Mouse (Mus musculus) stomach, postnatal 0 days (tissue): ENCODE measurements around the gene Gamt. TPM values are rescaled to one million over a fixed set of nuclear protein-coding genes. Genes with fewer than 3 reads are reported as not detected.
A peak's percentile ranks its signal among the peaks of the same experiment; 100 is the strongest.

Experiments
- ATAC-seq: fragments of 200-750 bp; cut with Nextera tagmentation; 2 replicates; pipeline ENCODE4 v1.8.0; 2017; ENCODE audit not compliant: low FRiP score, low TSS enrichment
- DNase-seq: peaks from one replicate; pipeline ENCODE4 v3.0.0-alpha.2; 2016; ENCODE audit warnings: low spot score
- H3K27ac ChIP-seq: fragments of 300-500 bp; sonication (generic); replicated peaks from 2 replicates; pipeline ENCODE4 v1.5.1; 2014; ENCODE audit warnings: mild to moderate bottlenecking, control low read depth
- H3K27me3 ChIP-seq: fragments of 300-500 bp; sonication (generic); 2 replicates; pipeline ENCODE4 v1.6.1; 2014; ENCODE audit warnings: low read length; ENCODE audit not compliant: control insufficient read depth, insufficient read depth
- H3K36me3 ChIP-seq: fragments of 300-500 bp; sonication (generic); 2 replicates; pipeline ENCODE4 v1.6.1; 2014; ENCODE audit warnings: low read length, mixed read lengths; ENCODE audit not compliant: control insufficient read depth, insufficient read depth
- H3K4me1 ChIP-seq: fragments of 300-500 bp; sonication (generic); replicated peaks from 2 replicates; pipeline ENCODE4 v1.6.1; 2014; ENCODE audit warnings: antibody characterized with exemption; ENCODE audit not compliant: control insufficient read depth, insufficient read depth
- H3K4me2 ChIP-seq: fragments of 300-500 bp; sonication (generic); replicated peaks from 2 replicates; pipeline ENCODE4 v1.6.1; 2014; ENCODE audit warnings: low read depth, mild to moderate bottlenecking, control low read depth, moderate library complexity
- H3K4me3 ChIP-seq: fragments of 300-500 bp; sonication (generic); 2 replicates; pipeline ENCODE4 v1.5.1; 2014; ENCODE audit warnings: low read depth, low read length, control low read depth
- H3K9ac ChIP-seq: fragments of 300-500 bp; sonication (generic); 2 replicates; pipeline ENCODE4 v1.6.1; 2014; ENCODE audit warnings: mild to moderate bottlenecking, low read length, control low read depth, mixed read lengths
- H3K9me3 ChIP-seq: fragments of 300-500 bp; sonication (generic); 2 replicates; pipeline ENCODE4 v1.6.1; 2016; ENCODE audit warnings: low read length; ENCODE audit not compliant: control insufficient read depth
- CTCF ChIP-seq: IDR thresholded peaks from 2 replicates; pipeline ENCODE4 v1.5.1; 2016; ENCODE audit warnings: antibody characterized with exemption, low read depth, mild to moderate bottlenecking, moderate library complexity
- EP300 ChIP-seq: optimal IDR thresholded peaks from 2 replicates; pipeline ENCODE3; 2016; ENCODE audit warnings: antibody characterized with exemption
- WGBS: fragments of 180-500 bp; shearing (Covaris S2); extraction: QIAGEN DNeasy Blood & Tissue Kit; methylation state at CpG from one replicate; pipeline ENCODE4 v1.1.7; 2014; 5-methylcytosine and 5-hydroxymethylcytosine counted together
- polyA plus RNA-seq: library from polyadenylated mRNA; unstranded; fragments of >200 nt; fragmentation: Nextera tagmentation; extraction: Ambion mirVana; gene quantifications from 2 replicates; pipeline ENCODE4 v1.2.1, GENCODE M21; 2015

The Gamt gene
- polyA plus RNA-seq, 1 experiment from 2014 or later, result 16.3 TPM

DNA sequence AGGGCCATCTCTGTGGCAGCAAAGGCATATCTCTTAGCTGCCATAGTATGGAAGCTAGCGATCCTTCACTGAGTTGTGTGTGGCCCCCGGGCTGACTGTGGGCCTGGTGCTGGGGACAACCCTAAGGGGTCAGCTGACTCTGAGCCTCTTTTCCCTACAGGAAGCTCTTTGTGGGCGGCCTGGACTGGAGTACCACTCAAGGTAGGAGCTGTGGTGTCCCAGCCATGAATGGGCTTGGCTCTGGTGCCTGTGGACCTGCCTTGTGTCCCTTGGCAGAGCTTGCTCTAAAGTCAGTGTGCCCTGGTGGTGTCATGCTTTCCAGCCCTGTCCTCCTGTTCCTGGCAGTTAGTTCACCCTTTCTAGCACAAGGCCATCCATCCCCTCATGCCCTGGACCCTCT is 13.0 kb upstream of the Gamt start:
- no peak overlapping the region for H3K4me3 ChIP-seq
- H3K36me3 ChIP-seq, result peaks cover 28% of the 10 kb centered on the region
- H3K27me3 ChIP-seq, result no peaks in the 10 kb centered on the region
- no peak for TF ChIP-seq CTCF
- no peak for TF ChIP-seq EP300
- no peak overlapping the region for H3K9ac ChIP-seq
- H3K4me1 ChIP-seq, result 0 out of 2 replicates have a peak, but pooled peaks cover 3% of the 10 kb centered on the region
- H3K4me2 ChIP-seq, result no peak overlapping the region
- no peak for DNase-seq
- WGBS, result 91% methylated on average over 3 of the region's 3 CpGs
- no peak for ATAC-seq
- H3K9me3 ChIP-seq, result no peaks in the 10 kb centered on the region
- H3K27ac ChIP-seq, result no peak overlapping the region

DNA sequence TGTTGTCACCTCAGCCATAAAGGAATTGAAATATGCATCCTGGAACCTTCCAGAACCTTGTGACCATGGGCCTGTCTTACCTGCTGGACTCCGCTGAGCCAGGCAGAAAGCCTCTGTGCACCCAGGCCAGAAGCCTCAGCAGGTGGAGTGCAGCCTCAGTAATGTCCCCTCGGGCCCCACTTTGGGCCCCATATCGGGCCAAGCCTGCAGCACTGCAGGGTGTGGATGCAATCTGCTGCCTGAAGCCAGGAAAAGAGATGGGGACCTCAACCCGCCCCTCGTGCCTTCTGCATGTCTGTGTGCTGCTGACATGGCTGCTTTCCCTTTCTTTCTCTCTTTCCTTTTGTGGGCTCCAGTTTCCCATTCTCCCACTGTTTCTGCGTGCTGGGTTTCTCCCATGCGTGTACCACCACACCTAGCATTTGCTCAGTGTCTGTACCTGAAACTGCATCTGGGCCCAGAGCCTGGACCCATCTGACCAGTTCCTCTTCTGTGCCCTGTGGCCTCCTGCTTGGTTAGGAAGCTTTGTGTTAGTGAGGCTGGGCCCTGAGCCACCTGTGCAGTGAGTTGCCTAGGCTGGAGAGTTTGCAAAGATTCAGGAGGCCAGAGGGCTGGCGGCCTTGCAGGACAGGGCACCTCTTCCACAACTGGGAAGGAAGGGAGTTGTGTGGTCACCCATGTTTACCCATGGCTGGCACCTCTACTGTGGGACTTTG is 11.2 kb upstream of the Gamt start:
- Histone ChIP-seq H3K27me3 (no peaks in the 10 kb centered on the region), H3K27ac (peak overlapping the region; percentile 56), H3K36me3 (peaks cover 13% of the 10 kb centered on the region), H3K4me2 (no peak overlapping the region), H3K4me1 (peaks cover 7% of the 10 kb centered on the region; the same call in 1 of the 2 replicates), H3K9ac (peak overlapping the region; percentile 23; the same call in 1 of the 2 replicates), H3K9me3 (no peaks in the 10 kb centered on the region), H3K4me3 (no peak overlapping the region)
- 79% methylated on average over 8 of the region's 8 CpGs for WGBS
- ATAC-seq, result no peak
- TF ChIP-seq CTCF, result no peak
- TF ChIP-seq EP300, result no peak
- DNase-seq, result no peak

DNA sequence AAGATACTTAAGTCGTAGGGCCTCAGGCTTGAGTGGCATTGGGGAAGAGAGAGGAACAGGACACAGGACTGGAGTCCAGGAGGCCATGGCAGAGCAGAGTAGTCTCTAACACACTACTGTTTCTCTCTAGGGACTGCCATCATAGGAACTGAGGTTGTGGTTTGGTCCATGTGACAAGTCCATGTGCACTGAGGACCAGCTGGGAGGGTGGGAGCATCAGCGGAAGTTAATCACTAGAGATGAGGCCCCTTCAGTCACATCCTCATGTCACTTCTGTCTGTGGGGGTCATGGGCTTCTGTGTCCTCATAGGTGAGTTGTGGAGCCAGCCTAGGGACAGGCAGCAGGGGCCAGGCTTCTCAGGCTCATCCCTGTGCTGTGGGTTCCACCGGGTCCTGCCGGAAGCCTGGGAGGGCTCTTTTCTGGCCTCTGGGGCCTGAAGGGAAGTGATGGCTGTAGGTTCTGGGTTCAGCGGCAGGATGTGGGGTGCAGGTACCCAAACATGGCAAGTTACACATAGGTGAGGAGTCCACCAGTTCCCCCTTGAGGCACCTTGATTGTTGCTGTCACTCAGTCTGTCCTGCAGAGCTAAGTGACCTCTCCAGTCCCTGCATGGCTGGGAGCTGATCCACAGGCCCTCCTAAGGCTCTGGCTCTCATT is 10.5 kb upstream of the Gamt start:
- peaks cover 10% of the 10 kb centered on the region for H3K36me3 ChIP-seq
- no peaks in the 10 kb centered on the region for H3K27me3 ChIP-seq
- no peak for DNase-seq
- TF ChIP-seq EP300 (no peak), CTCF (no peak)
- H3K4me1 ChIP-seq, result peaks cover 10% of the 10 kb centered on the region; the same call in 1 of the 2 replicates
- no peak for ATAC-seq
- H3K27ac ChIP-seq, result no peak overlapping the region; the same call in 1 of the 2 replicates
- no peak overlapping the region for H3K4me2 ChIP-seq
- no peaks in the 10 kb centered on the region for H3K9me3 ChIP-seq
- H3K4me3 ChIP-seq, result no peak overlapping the region
- peak overlapping the region; percentile 35; the same call in 1 of the 2 replicates for H3K9ac ChIP-seq
- 73% methylated on average over 5 of the region's 5 CpGs for WGBS

DNA sequence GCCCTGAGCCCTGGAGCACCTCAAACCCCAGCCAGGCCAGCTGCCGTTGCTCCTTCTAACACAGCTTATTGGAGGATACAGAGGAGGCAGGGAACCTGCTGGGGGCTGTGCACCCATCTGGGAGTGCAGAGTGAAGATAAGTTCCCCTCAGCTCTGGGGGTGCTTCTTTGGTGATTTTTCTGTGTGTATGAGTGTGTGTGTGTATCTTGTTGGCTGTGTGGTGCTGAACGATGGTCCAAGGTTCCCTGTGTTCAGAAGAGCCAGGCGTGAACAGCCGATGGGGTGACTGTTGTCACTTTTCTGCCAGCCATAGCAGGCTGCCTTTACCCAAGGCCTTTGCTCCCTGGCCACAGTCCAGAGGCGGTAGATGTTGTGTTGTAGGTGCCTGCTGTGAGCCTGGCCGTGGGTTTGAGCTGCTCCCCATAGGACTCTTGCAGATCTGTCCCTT is 9.9 kb upstream of the Gamt start:
- Histone ChIP-seq H3K4me2 (no peak overlapping the region), H3K9me3 (no peaks in the 10 kb centered on the region), H3K36me3 (peaks cover 6% of the 10 kb centered on the region), H3K4me1 (peaks cover 11% of the 10 kb centered on the region; the same call in 1 of the 2 replicates), H3K27ac (peak overlapping the region; percentile 4; the same call in 1 of the 2 replicates), H3K9ac (peak overlapping the region; percentile 35), H3K27me3 (no peaks in the 10 kb centered on the region), H3K4me3 (no peak overlapping the region)
- TF ChIP-seq EP300 (no peak), CTCF (no peak)
- DNase-seq (peak; percentile 20), ATAC-seq (no peak)
- 68% methylated on average over 6 of the region's 6 CpGs for WGBS

DNA sequence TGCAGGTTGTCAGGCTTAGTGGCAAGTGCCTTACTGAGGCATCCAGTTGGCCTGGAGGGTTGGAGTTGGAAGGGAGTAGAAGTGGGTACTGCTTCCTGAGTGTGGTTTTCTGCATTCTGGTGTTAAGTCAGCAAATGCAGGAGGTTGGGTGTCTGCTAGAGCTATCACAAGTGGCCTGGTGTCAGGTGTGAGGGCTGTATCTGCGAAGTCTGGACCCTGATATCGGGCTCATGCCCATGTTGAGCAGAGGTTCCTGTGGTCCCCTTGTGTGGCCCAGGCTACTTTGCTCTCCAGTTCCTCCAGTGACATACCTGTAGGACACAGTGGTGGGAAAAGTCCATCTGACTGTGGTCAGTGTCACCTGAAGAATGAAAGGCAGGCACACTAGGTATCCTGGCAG is 9.3 kb upstream of the Gamt start:
- no peaks in the 10 kb centered on the region for H3K9me3 ChIP-seq
- H3K9ac ChIP-seq, result 0 out of 2 replicates have a peak overlapping the region, but pooled peaks have one; percentile 35
- H3K4me1 ChIP-seq, result peaks cover 11% of the 10 kb centered on the region; the same call in 1 of the 2 replicates
- no peak overlapping the region for H3K4me2 ChIP-seq
- H3K4me3 ChIP-seq, result no peak overlapping the region
- no peak for TF ChIP-seq EP300
- TF ChIP-seq CTCF, result no peak
- ATAC-seq (no peak), DNase-seq (no peak)
- peaks cover 6% of the 10 kb centered on the region for H3K36me3 ChIP-seq
- no peak overlapping the region for H3K27ac ChIP-seq
- H3K27me3 ChIP-seq, result no peaks in the 10 kb centered on the region
- WGBS, result 96% methylated on average over 2 of the region's 2 CpGs

DNA sequence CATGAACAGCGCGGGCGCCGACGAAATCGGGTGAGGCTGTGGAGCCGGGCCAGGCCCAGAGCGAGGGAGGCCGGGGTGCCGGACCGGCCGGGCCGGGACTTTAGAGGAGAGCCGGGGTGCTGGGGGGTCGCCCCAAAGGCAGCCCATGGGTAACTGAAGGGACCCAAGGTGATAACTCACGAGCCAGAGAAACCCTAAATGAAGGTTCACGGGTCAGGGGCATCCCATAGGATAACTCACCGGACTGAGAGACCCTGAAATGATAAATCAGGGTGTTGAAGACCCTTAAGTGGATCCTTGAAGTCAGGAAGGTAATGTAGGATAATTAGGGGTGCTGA is 4.3 kb upstream of the Gamt start:
- peak overlapping the region; percentile 87 for H3K27ac ChIP-seq
- under 1% methylated on average over 18 of the region's 18 CpGs for WGBS

More for the DNA sequence above, 4.3 kb upstream of the Gamt start:
- H3K36me3 ChIP-seq, result no peaks in the 10 kb centered on the region
- H3K4me3 ChIP-seq, result peak overlapping the region; percentile 74
- DNase-seq (no peak), ATAC-seq (no peak)
- no peak for TF ChIP-seq EP300
- TF ChIP-seq CTCF, result no peak
- peak overlapping the region; percentile 70 for H3K4me2 ChIP-seq
- peak overlapping the region; percentile 85 for H3K9ac ChIP-seq
- no peaks in the 10 kb centered on the region for H3K27me3 ChIP-seq
- H3K4me1 ChIP-seq, result peaks cover 8% of the 10 kb centered on the region; the same call in 1 of the 2 replicates
- no peaks in the 10 kb centered on the region for H3K9me3 ChIP-seq
